Mouse (Mus musculus) small intestine, adult 2 months (tissue): ENCODE measurements around the gene Tpsg1.
A peak's percentile ranks its signal among the peaks of the same experiment; 100 is the strongest.

Source experiments
- CTCF ChIP-seq: fragments of 200-500 bp; IDR thresholded peaks from 2 replicates; pipeline ENCODE4 v1.5.1; 2012; ENCODE audit warnings: low read depth, mild to moderate bottlenecking, control low read depth, inconsistent platforms, low read length, moderate library complexity, mixed read lengths; ENCODE audit not compliant: insufficient replicate concordance, insufficient read length; ENCODE audit errors: extremely low read depth
- POLR2A ChIP-seq: fragments of 200-500 bp; IDR thresholded peaks from 2 replicates; pipeline ENCODE4 v1.6.1; 2012; ENCODE audit warnings: low read depth, mild to moderate bottlenecking, control low read depth, inconsistent platforms, low read length, moderate library complexity

- TF ChIP-seq POLR2A (no peak), CTCF (peak; percentile 77; the same call in 1 of the 2 replicates)
These were observed 35.1 kb upstream of the Tpsg1 start for GRCm38 (mm10) chr17:25333943-25334342.
